Mouse (Mus musculus) retina, postnatal 1 day (tissue): ENCODE measurements around the gene Cntrl.

Experiments
- DNase-seq: peaks from one replicate; pipeline ENCODE4 v3.0.0-alpha.2; 2012

The Cntrl gene

GRCm38 (mm10) chr2:35109141-35109923 lies at the start of gene Cntrl:
Gene Cntrl (plus strand): TSS chr2:35109492.
- peak; percentile 94 for DNase-seq

GRCm38 (mm10) chr2:35060256-35060655 lies 49.0 kb upstream of the Cntrl start:
- DNase-seq: no peak

- no peak for DNase-seq
Observed at GRCm38 (mm10) chr2:35060897-35061296, 48.4 kb upstream of the Cntrl start.

GRCm38 (mm10) chr2:35061338-35061737 lies 48.0 kb upstream of the Cntrl start, which contains the start of gene Hc:
Gene Hc (minus strand): TSS chr2:35061438.
- DNase-seq: no peak

- DNase-seq: no peak
Observed at GRCm38 (mm10) chr2:35063333-35064030, 45.8 kb upstream of the Cntrl start.

GRCm38 (mm10) chr2:35066525-35067082 lies 42.7 kb upstream of the Cntrl start:
- no peak for DNase-seq

- no peak for DNase-seq
Observed at GRCm38 (mm10) chr2:35067117-35067516, 42.2 kb upstream of the Cntrl start.

- no peak for DNase-seq
Observed at GRCm38 (mm10) chr2:35069124-35069523, 40.2 kb upstream of the Cntrl start.

- DNase-seq: no peak
Observed at GRCm38 (mm10) chr2:35070275-35070674, 39.0 kb upstream of the Cntrl start.

- DNase-seq: no peak
Observed at GRCm38 (mm10) chr2:35072547-35072946, 36.7 kb upstream of the Cntrl start.

- no peak for DNase-seq
Observed at GRCm38 (mm10) chr2:35074328-35074727, 35.0 kb upstream of the Cntrl start.

- no peak for DNase-seq
Observed at GRCm38 (mm10) chr2:35079166-35079565, 30.1 kb upstream of the Cntrl start.

- no peak for DNase-seq
Observed at GRCm38 (mm10) chr2:35087418-35087817, 21.9 kb upstream of the Cntrl start.

- no peak for DNase-seq
Observed at GRCm38 (mm10) chr2:35100529-35100928, 8.8 kb upstream of the Cntrl start.

GRCm38 (mm10) chr2:35101443-35101842 lies 7.8 kb upstream of the Cntrl start, which contains the start of gene AI182371:
Gene AI182371 (minus strand): TSS chr2:35101543.
- DNase-seq: no peak

- DNase-seq: no peak
Observed at GRCm38 (mm10) chr2:35102777-35103176, 6.5 kb upstream of the Cntrl start.

- no peak for DNase-seq
Observed at GRCm38 (mm10) chr2:35103558-35103957, 5.7 kb upstream of the Cntrl start.

GRCm38 (mm10) chr2:35104843-35105242 lies 4.4 kb upstream of the Cntrl start:
- no peak for DNase-seq

GRCm38 (mm10) chr2:35107984-35108635 lies 1.2 kb upstream of the Cntrl start:
- DNase-seq: peak; percentile 62

- DNase-seq: peak; percentile 64
Observed at GRCm38 (mm10) chr2:35108712-35109111, 580 bp upstream of the Cntrl start.

- DNase-seq: no peak
Observed at GRCm38 (mm10) chr2:35109924-35110304, 622 bp downstream of the Cntrl start.

GRCm38 (mm10) chr2:35110521-35110920 lies 1.2 kb downstream of the Cntrl start:
- DNase-seq: no peak

GRCm38 (mm10) chr2:35124716-35125115 lies 15.4 kb downstream of the Cntrl start:
- DNase-seq: no peak
